Mouse (Mus musculus) heart, adult 18-20 months (tissue): ENCODE results near the gene Gm8797. TPM values are rescaled to one million over a fixed set of nuclear protein-coding genes. Genes with fewer than 3 reads are reported as not detected.
"Not testable (repeated sequence)": the region's sequence is repeated elsewhere in the genome, so short reads cannot be mapped to it uniquely, and the experiment has no call there.

Experiments
- DNase-seq, 2 experiments: peaks; one replicate each; pipeline ENCODE4 v3.0.0; 2021 to 2022; ENCODE audit warnings: mixed read lengths in 1 of 2
- long read RNA-seq, 2 experiments: library from polyadenylated mRNA; stranded (forward); transcript quantifications; one replicate each; pipeline ENCODE4 v2.0.0; 2021
- total RNA-seq, 2 experiments: library from RNA; stranded (reverse); gene quantifications; 2 replicates each; pipeline ENCODE4 v1.2.3; 2021

The Gm8797 gene
- total RNA-seq: 1 to 10 TPM; 2.2 to 6.1 TPM
- long read RNA-seq, experiment 1, transcript Gm8797-201 (1 exons, 490 nt): major isoform, 5 of 5 reads
- long read RNA-seq, experiment 1, partial matches to known transcripts: 0 of 5 reads
- long read RNA-seq, experiment 1, other reads (novel, unspliced or antisense): 0 of 5 reads
- long read RNA-seq, experiment 2, partial matches to known transcripts: 0 of 1 reads
- long read RNA-seq, experiment 2, other reads (novel, unspliced or antisense): 0 of 1 reads

DNA sequence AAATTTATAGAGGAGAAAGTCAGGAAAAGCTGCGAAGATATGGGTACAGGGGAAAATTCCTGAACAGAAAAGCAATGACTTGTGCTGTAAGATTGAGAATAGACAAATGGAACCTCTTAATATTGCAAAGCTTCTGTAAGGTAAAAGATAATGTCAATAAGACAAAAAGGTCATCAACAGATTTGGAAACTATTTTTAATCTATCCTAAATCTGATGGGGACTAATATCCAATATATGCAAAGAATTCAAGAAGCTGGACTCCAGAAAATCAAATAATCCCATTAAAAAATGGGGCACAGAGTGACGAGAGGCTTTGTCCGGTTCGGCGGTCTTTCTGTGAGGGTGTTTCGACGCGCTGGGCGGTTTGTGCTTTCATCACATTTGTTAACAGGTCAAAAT, at the start of gene Gm8797:
Gene Gm8797, plus strand, starts transcription at position 301 of the 400 bp plus-strand sequence.
- not testable (repeated sequence) for DNase-seq

GRCm38 (mm10) chr3:5714481-5714880, 36.1 kb upstream of the Gm8797 start:
- no peak for DNase-seq

GRCm38 (mm10) chr3:5732931-5733330, 17.7 kb upstream of the Gm8797 start:
- DNase-seq: no peak

GRCm38 (mm10) chr3:5754763-5755478, 4.3 kb downstream of the Gm8797 start:
- DNase-seq: no peak

DNA sequence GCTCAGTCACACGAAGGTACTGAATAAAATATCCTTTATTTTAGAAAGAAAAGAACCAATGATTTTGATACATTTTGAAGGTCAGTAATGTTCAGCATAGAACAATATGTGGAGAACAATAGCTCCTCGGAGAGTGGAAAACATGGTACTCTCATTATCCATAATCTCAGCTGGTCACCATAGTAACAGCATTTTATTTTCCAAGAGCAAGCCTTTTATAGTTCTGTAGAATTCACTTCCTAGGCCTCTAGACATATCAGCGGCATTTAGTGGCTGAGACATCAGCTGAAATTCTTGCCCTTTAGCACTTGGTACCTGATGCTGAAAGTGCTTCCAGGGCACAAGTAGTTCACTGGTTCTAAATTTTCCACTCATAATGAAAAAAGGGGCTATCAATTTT, 15.7 kb downstream of the Gm8797 start:
- no peak for DNase-seq

GRCm38 (mm10) chr3:5776894-5777293, 26.3 kb downstream of the Gm8797 start:
- no peak for DNase-seq
